Mouse (Mus musculus) layer of hippocampus, postnatal 10 days (tissue): ENCODE results near the gene Gm20388. TPM values are rescaled to one million over a fixed set of nuclear protein-coding genes. Genes with fewer than 3 reads are reported as not detected.

ENCODE experiments used
- DNase-seq, 2 experiments: peaks; one replicate each; pipeline ENCODE4 v3.0.0; 2021; ENCODE audit warnings: low spot score in 2 of 2
- total RNA-seq, 2 experiments: library from RNA; stranded (reverse); gene quantifications; 2 replicates each; pipeline ENCODE4 v1.2.3; 2021

Gene Gm20388
- total RNA-seq, 2 experiments from 2014 or later: not detected

DNA sequence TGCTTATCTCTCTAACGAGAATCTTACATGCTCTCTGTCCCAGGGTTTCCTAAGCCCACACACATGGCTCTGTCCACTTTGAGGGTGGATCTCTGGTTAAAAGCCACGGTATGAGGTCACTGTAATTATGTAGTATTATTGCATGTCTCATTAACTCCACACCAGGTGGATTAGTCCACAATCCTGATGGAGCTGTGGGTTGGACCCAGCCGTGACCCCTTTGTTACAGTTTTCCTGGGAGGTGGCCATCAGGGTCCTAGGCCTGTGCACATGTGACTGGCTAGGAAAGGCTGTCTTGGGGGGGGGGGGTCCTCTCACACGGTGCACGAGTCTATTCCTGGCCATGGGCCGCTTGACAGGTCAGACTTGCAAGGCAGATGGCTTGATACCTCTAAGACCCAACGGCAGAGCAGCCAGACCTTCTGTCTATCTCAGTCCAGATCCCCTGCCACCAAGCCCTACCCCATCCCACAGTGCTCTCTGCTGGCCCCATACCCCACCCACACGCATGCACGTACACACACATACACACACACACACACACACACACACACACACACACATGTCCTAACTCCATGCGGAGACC, 395.3 kb downstream of the Gm20388 start:
- no peak for DNase-seq

DNA sequence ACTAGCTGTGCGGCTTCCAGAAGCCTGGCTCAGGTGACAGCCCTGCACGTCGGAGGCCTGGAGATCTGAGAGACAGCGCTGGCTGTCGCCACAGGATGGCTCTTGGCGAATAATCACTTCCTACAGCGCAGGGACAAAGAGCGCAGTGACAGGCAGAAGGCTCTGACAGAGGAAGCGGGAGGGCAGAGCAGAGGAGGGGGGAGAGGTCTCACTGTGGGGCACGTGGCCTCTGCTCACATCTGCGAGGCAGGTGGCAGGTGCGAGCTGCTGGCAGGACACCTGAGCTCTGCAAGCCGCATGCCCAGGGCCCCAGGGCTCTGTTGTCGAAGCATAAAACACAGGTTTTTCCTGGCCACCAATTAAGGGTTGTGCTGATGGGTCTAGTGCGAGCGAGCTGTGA, 396.5 kb downstream of the Gm20388 start:
- DNase-seq: peak in 1 of 2 experiments; percentile 30

DNA sequence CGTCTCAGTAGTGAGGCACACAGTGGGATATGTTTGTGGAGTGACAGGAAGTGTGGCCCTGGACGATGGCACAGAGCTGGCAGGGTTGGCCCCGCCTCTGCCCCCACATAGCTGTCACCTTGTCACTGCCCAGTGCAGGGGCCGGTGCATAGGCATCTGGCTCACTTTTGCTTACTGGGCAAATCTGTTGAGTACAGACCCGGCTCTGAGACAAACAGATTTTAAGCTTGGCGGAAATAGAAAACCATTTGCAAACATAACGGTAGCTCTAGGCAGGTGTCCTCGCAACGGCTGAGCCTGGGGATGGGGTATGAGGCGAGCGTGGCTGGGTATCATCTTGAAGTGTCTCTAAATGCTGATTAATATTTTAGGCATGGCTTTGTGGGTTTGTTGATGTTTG, 396.9 kb downstream of the Gm20388 start:
- DNase-seq: peak in 1 of 2 experiments; percentile 19

DNA sequence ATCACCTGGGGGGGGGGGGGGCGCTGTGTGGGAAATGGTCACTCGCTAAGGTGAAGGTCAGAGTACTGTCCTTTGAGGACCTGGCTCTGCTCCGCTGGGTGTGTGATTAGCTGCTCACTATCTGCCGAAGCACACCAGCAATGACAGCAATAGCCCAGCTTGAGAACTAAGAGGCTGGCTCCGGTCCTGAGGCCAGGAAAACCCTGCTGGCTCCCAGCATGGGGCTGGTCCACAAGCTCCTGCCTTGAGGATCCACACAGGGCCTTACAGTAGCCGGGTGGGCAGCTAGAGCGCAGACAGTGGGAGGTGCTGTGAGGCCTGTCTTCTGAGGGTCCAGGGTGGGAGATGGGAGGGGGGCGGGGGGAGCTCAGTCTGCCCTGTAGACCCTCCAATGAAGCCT, 397.5 kb downstream of the Gm20388 start:
- peak in 1 of 2 experiments; percentile 17 for DNase-seq

DNA sequence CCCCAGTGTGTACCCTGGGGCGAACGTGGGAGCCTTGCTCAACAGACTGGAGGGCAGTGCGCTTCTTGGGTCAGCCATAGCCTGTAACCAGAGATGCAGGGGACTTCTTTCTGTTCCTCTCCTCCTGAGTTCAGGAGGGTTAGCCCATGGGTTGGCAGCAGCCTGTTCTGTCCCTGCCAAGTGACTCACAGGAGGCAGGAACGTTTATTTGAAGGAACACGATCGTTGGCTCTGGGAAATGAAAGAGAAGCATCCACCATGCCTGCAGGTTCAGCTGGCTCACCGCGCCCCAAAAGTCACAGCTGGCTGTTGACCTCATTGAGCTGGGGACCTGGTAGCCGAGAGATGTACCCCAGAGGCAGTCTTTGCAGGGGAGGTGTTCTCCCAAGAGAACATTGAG, 397.9 kb downstream of the Gm20388 start:
- peak in 1 of 2 experiments; percentile 30 for DNase-seq

GRCm38 (mm10) chr8:120309326-120309725, 398.7 kb downstream of the Gm20388 start:
- peak; percentile 72 to 78 for DNase-seq

DNA sequence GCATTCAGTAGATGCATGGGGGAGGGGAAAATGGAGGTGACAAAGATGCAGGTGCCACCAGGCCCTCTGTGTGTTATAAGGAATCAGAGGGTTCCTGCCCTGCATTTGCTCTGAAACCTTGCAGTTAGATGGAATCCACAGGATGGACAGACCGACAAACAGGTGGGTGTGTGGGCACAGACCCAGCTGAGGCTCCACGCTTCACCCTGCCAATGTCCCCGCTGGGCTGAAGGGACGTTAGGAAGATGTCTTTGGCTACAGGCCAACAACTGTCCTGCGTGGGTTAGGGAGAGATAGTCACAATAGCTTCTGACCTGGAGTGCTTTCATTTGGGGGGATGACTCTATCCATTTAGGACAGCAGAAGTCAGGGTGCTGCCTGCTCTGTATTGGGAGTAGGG, 399.4 kb downstream of the Gm20388 start:
- DNase-seq: no peak

- no peak for DNase-seq
Measured at GRCm38 (mm10) chr8:120312452-120312851, 401.8 kb downstream of the Gm20388 start.

GRCm38 (mm10) chr8:120313674-120314073, 403.0 kb downstream of the Gm20388 start:
- DNase-seq: no peak

- no peak for DNase-seq
Measured at GRCm38 (mm10) chr8:120314932-120315331, 404.3 kb downstream of the Gm20388 start.

DNA sequence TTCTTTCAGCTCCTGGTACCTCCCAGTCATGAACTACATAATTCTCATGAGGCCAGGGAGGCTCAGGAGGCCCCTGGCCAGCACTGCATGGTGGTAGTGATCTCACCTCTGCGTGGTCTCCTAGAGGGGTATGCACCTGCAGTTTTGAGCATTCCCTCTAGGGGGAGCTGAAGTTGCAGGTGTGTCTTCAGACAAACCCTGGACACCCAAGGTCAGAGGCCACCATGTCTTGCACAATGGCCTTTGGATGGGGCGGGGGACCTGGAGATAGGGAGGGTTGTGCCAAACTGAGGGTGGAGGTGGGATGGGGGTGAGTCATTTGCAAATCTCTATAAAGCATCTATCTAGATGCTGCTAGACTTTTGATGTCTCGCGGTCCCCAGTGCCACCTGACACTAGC, 405.0 kb downstream of the Gm20388 start:
- no peak for DNase-seq

DNA sequence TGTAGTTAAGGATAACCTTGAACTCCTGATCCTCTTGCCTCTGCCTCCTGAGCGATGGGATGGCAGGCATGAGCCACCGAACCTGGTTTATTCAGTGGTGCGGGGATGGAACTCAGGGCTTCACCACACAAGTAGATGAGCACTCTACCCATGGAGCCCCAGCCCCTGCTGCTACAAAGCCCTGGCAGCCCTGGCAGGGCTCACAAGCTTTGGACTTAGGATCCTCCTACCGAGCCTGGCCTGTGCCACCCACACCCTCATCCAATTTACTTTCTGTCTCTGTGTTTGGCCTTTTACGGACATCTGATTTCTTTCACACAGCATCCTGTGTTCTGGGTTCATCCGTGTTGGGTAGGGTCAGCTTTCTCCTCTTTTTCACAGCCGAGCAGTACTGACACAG, 406.1 kb downstream of the Gm20388 start:
- DNase-seq: no peak

- peak in 1 of 2 experiments; percentile 53 for DNase-seq
Measured at GRCm38 (mm10) chr8:120317118-120317824, 406.6 kb downstream of the Gm20388 start.

DNA sequence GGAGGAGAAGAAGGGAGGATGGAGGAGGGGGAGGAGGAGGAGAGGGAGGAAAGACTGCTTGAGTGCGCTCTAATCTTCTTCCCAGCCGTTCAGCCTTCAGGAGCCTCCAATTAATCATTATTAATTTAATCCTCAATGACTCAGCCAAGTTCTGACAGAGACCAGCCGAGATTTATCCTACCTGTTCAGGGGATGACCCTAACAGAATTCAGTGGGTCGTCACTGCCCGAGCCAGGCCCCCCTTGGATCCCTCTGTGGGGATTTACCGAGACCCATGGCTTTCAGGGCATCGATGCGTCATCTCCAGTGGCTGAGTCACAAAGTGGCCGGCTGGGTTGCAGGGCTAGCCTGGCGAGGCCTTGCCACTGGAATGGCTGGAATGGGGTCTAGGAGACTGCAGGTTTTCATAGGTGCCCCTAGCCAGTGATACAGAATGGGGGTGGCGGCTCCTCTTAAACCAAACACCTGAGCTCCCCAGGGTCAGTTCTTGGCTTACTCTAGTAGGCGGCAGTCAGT, 407.9 kb downstream of the Gm20388 start:
- DNase-seq: no peak

DNA sequence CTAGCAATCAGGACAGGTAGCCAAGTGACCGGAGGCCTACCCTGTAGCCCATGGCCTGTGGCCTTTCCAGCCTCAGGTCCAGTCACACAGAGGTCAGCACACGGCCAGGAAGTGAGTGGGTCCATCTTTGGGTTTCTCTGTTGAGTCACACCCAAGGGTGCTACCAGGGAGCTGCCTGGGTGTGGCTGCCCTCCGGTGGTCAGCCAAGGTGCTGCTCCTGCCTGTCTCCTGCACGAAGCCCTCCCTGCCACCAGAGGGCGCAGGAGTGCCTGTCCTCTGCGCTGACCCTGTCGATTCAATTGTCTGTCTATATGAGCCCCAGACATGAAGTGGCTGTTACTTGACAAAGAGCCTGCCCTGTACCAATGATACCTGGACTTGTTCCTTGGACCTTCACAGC, 408.8 kb downstream of the Gm20388 start:
- DNase-seq: peak; percentile 77 to 78

DNA sequence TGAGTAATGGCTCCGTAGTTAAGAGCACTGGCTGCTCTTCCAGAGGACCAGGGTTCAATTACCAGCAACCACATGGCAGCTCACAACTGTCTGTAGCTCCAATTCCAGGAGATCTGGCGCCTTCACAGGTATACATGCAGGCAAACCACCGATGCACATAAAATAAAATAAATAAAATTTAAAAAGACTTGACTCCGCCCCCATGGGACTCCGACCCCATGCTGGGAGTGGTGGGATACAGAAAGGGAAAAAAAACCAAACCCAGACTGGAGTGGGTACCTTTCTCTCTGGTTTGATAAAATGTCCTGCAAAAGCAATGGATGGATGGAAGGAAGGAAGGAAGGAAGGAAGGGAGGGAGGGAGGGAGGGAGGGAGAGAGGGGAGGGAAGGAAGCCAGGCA, 409.5 kb downstream of the Gm20388 start:
- DNase-seq: no peak

GRCm38 (mm10) chr8:120321724-120322123, 411.1 kb downstream of the Gm20388 start:
- DNase-seq: no peak

GRCm38 (mm10) chr8:120322956-120323448, 412.4 kb downstream of the Gm20388 start:
- DNase-seq: peak; percentile 49 to 55

- no peak for DNase-seq
Measured at GRCm38 (mm10) chr8:120324555-120324954, 413.9 kb downstream of the Gm20388 start.

DNA sequence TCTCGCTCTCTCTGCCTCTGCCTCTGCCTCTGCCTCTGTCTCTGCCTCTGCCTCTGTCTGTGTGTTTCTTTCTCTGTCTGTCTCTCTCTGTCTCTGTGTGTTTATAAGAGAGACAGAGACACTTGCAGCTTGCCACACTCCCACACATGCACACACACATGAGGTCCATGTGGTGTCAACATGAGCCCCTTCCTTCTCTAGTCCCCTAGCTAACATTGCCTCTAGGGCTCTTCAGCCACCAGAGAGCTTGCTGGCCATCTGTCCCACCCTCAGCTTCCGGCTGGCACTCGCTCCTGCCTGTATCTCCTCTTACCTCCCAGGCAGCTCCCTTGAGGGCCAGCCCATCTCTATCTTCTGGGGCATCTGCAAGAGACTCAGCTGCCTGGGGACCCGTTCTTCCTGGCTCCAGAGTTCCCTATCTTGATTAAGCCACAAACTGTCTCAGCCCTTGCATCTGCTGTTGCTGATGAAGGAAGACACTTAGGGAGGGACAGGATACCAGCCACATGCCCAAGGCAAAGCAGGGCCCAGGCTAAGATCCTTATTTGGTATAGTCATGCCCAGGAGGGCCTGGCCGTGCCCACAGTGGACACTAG, 414.6 kb downstream of the Gm20388 start:
- no peak for DNase-seq

DNA sequence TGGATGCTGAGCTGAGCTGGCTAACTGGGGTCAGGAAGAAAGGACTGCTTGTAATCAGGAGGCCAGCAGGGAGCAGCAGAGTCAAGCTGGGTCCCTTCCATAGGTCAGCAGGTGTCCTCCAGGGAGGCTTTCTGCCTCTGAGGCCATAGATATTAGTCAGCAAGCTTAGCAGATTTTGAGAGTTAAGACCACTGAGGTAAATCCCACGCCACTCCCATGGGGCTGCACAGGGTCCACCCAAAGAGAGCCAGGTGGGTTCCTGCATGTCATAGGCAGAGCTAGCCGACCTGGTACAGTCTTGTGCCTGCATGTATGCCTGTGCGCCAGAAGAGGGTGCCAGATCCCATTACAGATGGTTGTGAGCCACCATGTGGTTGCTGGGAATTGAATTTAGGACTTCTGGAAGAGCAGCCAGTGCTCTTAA, 416.5 kb downstream of the Gm20388 start:
- DNase-seq: no peak

DNA sequence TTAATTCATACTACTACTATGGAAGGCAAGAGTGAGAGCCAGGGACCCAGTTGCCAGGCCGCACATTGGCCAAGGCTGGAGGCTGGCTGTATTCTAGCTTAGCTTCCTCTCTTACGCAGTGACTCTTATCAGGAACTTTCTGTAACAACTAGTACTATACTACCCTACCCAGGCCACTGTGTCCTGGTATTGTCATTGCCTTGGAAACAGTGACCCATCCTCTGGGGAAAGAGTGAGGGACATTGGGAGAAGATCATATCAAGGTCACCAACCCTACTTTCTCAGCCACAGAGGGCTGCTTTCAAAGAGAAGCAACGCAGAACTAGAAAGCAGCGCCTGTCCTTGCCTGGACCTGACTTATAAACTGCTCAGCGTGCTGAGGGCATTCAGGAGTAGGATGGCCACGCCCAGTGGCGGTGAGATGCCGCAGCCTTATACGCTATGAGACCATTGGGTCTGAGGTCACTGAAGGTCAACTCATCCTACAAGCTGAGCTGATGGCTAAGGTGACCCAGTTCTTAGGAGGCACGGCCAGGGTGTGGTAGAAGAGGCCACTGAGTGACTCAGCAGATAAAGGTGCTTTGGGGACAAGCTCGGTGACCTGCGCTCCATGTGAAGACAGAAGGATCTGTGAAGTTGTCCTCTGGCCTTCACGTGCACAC, 417.9 kb downstream of the Gm20388 start:
- no peak for DNase-seq
